Mouse (Mus musculus) gastrocnemius, postnatal 36 days (tissue): ENCODE measurements around the gene Stxbp3. TPM values are rescaled to one million over a fixed set of nuclear protein-coding genes. Genes with fewer than 3 reads are reported as not detected.

ENCODE experiments used
- total RNA-seq, 2 experiments: library from RNA; stranded (reverse); gene quantifications; 2 replicates each; pipeline ENCODE4 v1.2.3; 2021

The Stxbp3 gene
- total RNA-seq, 2 experiments from 2014 or later, result 25.3 to 26.7 TPM

Other genes with a start within 250 kb of the Stxbp3 start
- 1 to 10 TPM; 4.3 TPM for gene Wdr47, start 249.2 kb downstream of the Stxbp3 start, total RNA-seq
- 10 to 100 TPM; 31.8 to 38.9 TPM for gene Clcc1, start 186.6 kb downstream of the Stxbp3 start, total RNA-seq
- 1 to 10 TPM; 1.7 to 1.9 TPM for gene Gpsm2, start 118.2 kb downstream of the Stxbp3 start, total RNA-seq
- under 1 TPM; 0.10 to 0.25 TPM for gene Aknad1, start 100.9 kb downstream of the Stxbp3 start, total RNA-seq
- gene Fndc7, start 49.5 kb upstream of the Stxbp3 start, total RNA-seq, result under 1 TPM in 1 of 2 experiments, not detected in 1; 0.05 TPM
- 10 to 100 TPM; 13.1 to 17.2 TPM for gene Prpf38b, start 71.2 kb upstream of the Stxbp3 start, total RNA-seq
- gene Henmt1, start 99.3 kb upstream of the Stxbp3 start, total RNA-seq, result not detected
- gene Gm9857, start 99.9 kb upstream of the Stxbp3 start, total RNA-seq, result not detected
- 1 to 10 TPM; 6.1 to 7.0 TPM for gene Fam102b, start 187.1 kb upstream of the Stxbp3 start, total RNA-seq
- not detected for gene Slc25a54, start 239.9 kb upstream of the Stxbp3 start, total RNA-seq